Mouse (Mus musculus) CH12.LX (cell line): ENCODE measurements around the gene Prss57.

Experiments
- CHD2 ChIP-seq: IDR thresholded peaks from 2 replicates; pipeline ENCODE4 v1.6.1; 2011; ENCODE audit warnings: low read length, improper control_type of control experiment
- JUND ChIP-seq: conservative IDR thresholded peaks from 2 replicates; pipeline ENCODE4 v1.6.1; 2011; ENCODE audit warnings: low read depth, low read length, improper control_type of control experiment

GRCm38 (mm10) chr10:79836918-79837317, 46.2 kb upstream of the Prss57 start:
- TF ChIP-seq CHD2 (no peak), JUND (no peak)
